ENCODE assay signal across 24 mouse cellular contexts in the genomic region with DNA sequence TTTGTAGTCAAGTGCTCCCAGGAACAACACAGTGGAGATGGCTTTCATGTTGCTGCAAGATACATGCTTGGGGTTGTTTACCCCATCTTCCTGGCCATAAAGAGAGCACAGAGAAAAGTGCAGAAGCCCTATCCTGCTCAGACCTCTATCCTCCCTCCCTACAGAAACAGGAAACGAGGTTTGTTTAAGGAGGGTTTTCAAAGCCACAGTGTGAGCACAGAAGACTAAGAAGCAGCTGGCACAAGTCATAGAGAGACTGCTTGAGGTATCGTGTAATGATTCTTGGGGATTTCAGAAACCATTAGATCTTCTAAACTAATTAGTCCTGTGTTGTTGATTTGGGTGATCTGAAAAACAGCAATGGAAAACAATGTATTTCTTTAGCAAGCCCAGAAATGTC. TPM values are rescaled to one million over a fixed set of nuclear protein-coding genes. Genes with fewer than 3 reads are reported as not detected.
A peak's percentile ranks its signal among the peaks of the same experiment; 100 is the strongest.
DNase-seq lines count a peak whose midpoint lies in the region; ATAC-seq and TF ChIP-seq lines count a peak whose summit lies in the region.
"Had no signal": no experiment of that assay in that cellular context is flagged by ENCODE, and none has a peak within 500 bp of the region (broad histone marks: within the 10 kb centered on the region; RNA-seq: fewer than 3 reads in every experiment).

No protein-coding gene starts in this region.

- WGBS in lung, adult 2 months, result 24% methylated on average over 2 of the region's 2 CpGs
- WGBS in lung, postnatal 0 days, result 34% methylated on average over 2 of the region's 2 CpGs

- ATAC-seq in common myeloid progenitor, adult 5-6 weeks (replicated peaks; ENCODE audit: low read depth, poor library complexity, severe bottlenecking), result peak; percentile 74
- ATAC-seq in megakaryocyte progenitor cell, adult 5-6 weeks (replicated peaks; ENCODE audit: poor library complexity), result peak; percentile 79
- no peak for ATAC-seq in lung, postnatal 0 days
- ATAC-seq: forebrain, embryonic 15.5 days; midbrain, embryonic 15.5 days had no signal

- TF ChIP-seq POLR2A in lung, adult 2 months (IDR thresholded peaks at IDR 0.05; ENCODE audit: borderline replicate concordance, extremely low read depth, low read depth, low read length), result no peak

- DNase-seq in thymus, postnatal 0 days (ENCODE audit: low spot score), result peak; percentile 67
- no peak for DNase-seq in thymus, postnatal 36 days
- no peak for DNase-seq in lung, adult 2 months
- no peak for DNase-seq in lung, postnatal 0 days (ENCODE audit: low spot score)
- no peak for DNase-seq in gastrocnemius, postnatal 14 days
- DNase-seq: adrenal gland, postnatal 36 days; B cell, adult 2 months; cerebellum, adult 11 months; cerebellum, adult 9-11 months; heart, adult 2 months; heart, postnatal 36 days; kidney, adult 11 months; layer of hippocampus, adult 9-11 months; liver, embryonic 13.5 days; lung, embryonic 14.5 days; lung, postnatal 36 days had no signal

- no peak overlapping the region for H3K4me3 ChIP-seq in lung, adult 2 months (replicated peaks; ENCODE audit: extremely low read depth, low read depth, low read length)
- H3K4me3 ChIP-seq in lung, postnatal 0 days (ENCODE audit: low read depth, low read length), result no peak overlapping the region
- H3K4me3 ChIP-seq: embryonic facial prominence, embryonic 10.5 days; forebrain, embryonic 15.5 days; heart, adult 2 months; heart, embryonic 13.5 days; hindbrain, embryonic 15.5 days; liver, embryonic 13.5 days; midbrain, embryonic 15.5 days; neural tube, embryonic 13.5 days had no signal

- intact Hi-C loops in gastrocnemius, postnatal 14 days (cut with DNase I; ENCODE audit: low total_unique reads), result no loop called here

- no peaks in the 10 kb centered on the region for H3K9me3 ChIP-seq in lung, postnatal 0 days (ENCODE audit: low read length)
- H3K9me3 ChIP-seq: embryonic facial prominence, embryonic 10.5 days; forebrain, embryonic 15.5 days; heart, embryonic 13.5 days; hindbrain, embryonic 15.5 days; liver, embryonic 13.5 days; midbrain, embryonic 15.5 days; neural tube, embryonic 13.5 days had no signal

- no peak overlapping the region for H3K9ac ChIP-seq in lung, postnatal 0 days (replicated peaks; ENCODE audit: low read depth)
- H3K9ac ChIP-seq: forebrain, embryonic 15.5 days; heart, embryonic 13.5 days; hindbrain, embryonic 15.5 days; liver, embryonic 13.5 days; lung, embryonic 14.5 days; midbrain, embryonic 15.5 days; neural tube, embryonic 13.5 days had no signal

- no peaks in the 10 kb centered on the region for H3K4me1 ChIP-seq in lung, adult 2 months (ENCODE audit: control insufficient read depth, insufficient read depth, low read length)
- H3K4me1 ChIP-seq in lung, postnatal 0 days (ENCODE audit: insufficient read depth, low read depth, low read length), result no peaks in the 10 kb centered on the region
- H3K4me1 ChIP-seq: embryonic facial prominence, embryonic 10.5 days; forebrain, embryonic 15.5 days; heart, embryonic 13.5 days; hindbrain, embryonic 15.5 days; liver, embryonic 13.5 days; midbrain, embryonic 15.5 days; neural tube, embryonic 13.5 days had no signal

- no peak overlapping the region for H3K27ac ChIP-seq in lung, postnatal 0 days (ENCODE audit: low read length)
- H3K27ac ChIP-seq: embryonic facial prominence, embryonic 10.5 days; forebrain, embryonic 15.5 days; heart, adult 2 months; heart, embryonic 13.5 days; hindbrain, embryonic 15.5 days; liver, embryonic 13.5 days; midbrain, embryonic 15.5 days; neural tube, embryonic 13.5 days had no signal

- H3K36me3 ChIP-seq in lung, postnatal 0 days (ENCODE audit: insufficient read depth, low read length), result no peaks in the 10 kb centered on the region
- H3K36me3 ChIP-seq: embryonic facial prominence, embryonic 10.5 days; forebrain, embryonic 15.5 days; heart, embryonic 13.5 days; hindbrain, embryonic 15.5 days; liver, embryonic 13.5 days; midbrain, embryonic 15.5 days; neural tube, embryonic 13.5 days had no signal

- no peak overlapping the region for H3K4me2 ChIP-seq in lung, postnatal 0 days (replicated peaks; ENCODE audit: low read depth, low read length)
- H3K4me2 ChIP-seq: forebrain, embryonic 15.5 days; heart, embryonic 13.5 days; hindbrain, embryonic 15.5 days; liver, embryonic 13.5 days; lung, embryonic 14.5 days; midbrain, embryonic 15.5 days; neural tube, embryonic 13.5 days had no signal

- TF ChIP-seq CTCF in lung, adult 2 months (IDR thresholded peaks at IDR 0.05; ENCODE audit: insufficient read depth, low read length), result no peak
- TF ChIP-seq CTCF in lung, postnatal 0 days (IDR thresholded peaks at IDR 0.05), result no peak

- TF ChIP-seq EP300 in lung, postnatal 0 days (IDR thresholded peaks at IDR 0.05), result no peak

- H3K27me3 ChIP-seq in lung, postnatal 0 days (replicated peaks; ENCODE audit: insufficient read depth, low read length), result no peaks in the 10 kb centered on the region
- H3K27me3 ChIP-seq: forebrain, embryonic 15.5 days; heart, embryonic 13.5 days; hindbrain, embryonic 15.5 days; liver, embryonic 13.5 days; midbrain, embryonic 15.5 days; neural tube, embryonic 13.5 days had no signal

RNA-seq across cellular contexts. Expression of gene Mindy3, which starts 20.3 kb away (rescaled TPM):
- polyA plus RNA-seq in thymus, postnatal 0 days (2015; fragmentation: Nextera tagmentation; extraction: Ambion mirVana), result 41.1 and 41.9 TPM in 2 replicates
- 22.2 and 25.9 TPM in 2 replicates for total RNA-seq in common myeloid progenitor, adult 5-6 weeks (2017)
- 46.5 and 50.4 TPM in 2 replicates for total RNA-seq in megakaryocyte progenitor cell, adult 5-6 weeks (2015)
- total RNA-seq in megakaryocyte progenitor cell, adult 5-6 weeks (2017), result 29.4 and 36.7 TPM in 2 replicates
- polyA plus RNA-seq in lung, adult 2 months (2012; rRNA removed), result 69.2 and 85.3 TPM in 2 replicates
- 33.5 and 36.9 TPM in 2 replicates for polyA plus RNA-seq in lung, postnatal 0 days (2015; fragmentation: Nextera tagmentation; extraction: Ambion mirVana)
- 10 to 100 TPM; 11.9 to 12.1 TPM for total RNA-seq in gastrocnemius, postnatal 14 days (2021)
